Mouse (Mus musculus) megakaryocyte, embryonic 14.5 days (primary cell): ENCODE data around the gene Ephx1. TPM values are rescaled to one million over a fixed set of nuclear protein-coding genes. Genes with fewer than 3 reads are reported as not detected.
"Not testable (repeated sequence)": the region's sequence is repeated elsewhere in the genome, so short reads cannot be mapped to it uniquely, and the experiment has no call there.

Experiments used
- H3K27me3 ChIP-seq: replicated peaks from 2 replicates; pipeline ENCODE3; 2012; ENCODE audit warnings: inconsistent platforms
- H3K36me3 ChIP-seq: replicated peaks from 2 replicates; pipeline ENCODE3; 2012; ENCODE audit warnings: low read length, inconsistent platforms, mixed read lengths
- H3K4me1 ChIP-seq: 2 replicates; pipeline ENCODE4 v1.6.1; 2012; ENCODE audit warnings: inconsistent platforms
- H3K4me3 ChIP-seq: replicated peaks from 2 replicates; pipeline ENCODE3; 2012; ENCODE audit warnings: moderate library complexity, mild to moderate bottlenecking, inconsistent platforms
- H3K9me3 ChIP-seq: 2 replicates; pipeline ENCODE4 v1.6.1; 2012; ENCODE audit warnings: inconsistent platforms
- FLI1 ChIP-seq: IDR thresholded peaks from 2 replicates; pipeline ENCODE4 v1.6.1; 2012; ENCODE audit warnings: low read length, inconsistent platforms, mixed read lengths
- GATA1 ChIP-seq: IDR thresholded peaks from 3 replicates; pipeline ENCODE4 v1.6.1; 2012; ENCODE audit warnings: mixed read lengths, low read length, inconsistent platforms, borderline replicate concordance
- polyA plus RNA-seq: library from polyadenylated mRNA; stranded (reverse); fragments of >175 nt; gene quantifications from 2 replicates; pipeline ENCODE4 v1.2.3, GENCODE M21; 2012; ENCODE audit warnings: low replicate concordance; ENCODE audit not compliant: insufficient read depth

The Ephx1 gene
- polyA plus RNA-seq, 1 experiment = not detected

- Histone ChIP-seq H3K4me3 (peak overlapping the region; percentile 99), H3K27me3 (peaks cover 5% of the 10 kb centered on the region), H3K4me1 (peaks cover 56% of the 10 kb centered on the region), H3K36me3 (peaks cover 9% of the 10 kb centered on the region), H3K9me3 (no peaks in the 10 kb centered on the region)
- no peak for TF ChIP-seq FLI1
- no peak for TF ChIP-seq GATA1
Measured at GRCm38 (mm10) chr1:180941726-180942125, 79.0 kb downstream of the Ephx1 start.

GRCm38 (mm10) chr1:180940776-180941460, 79.8 kb downstream of the Ephx1 start:
- Histone ChIP-seq H3K4me1 (peaks cover 48% of the 10 kb centered on the region), H3K27me3 (peaks cover 11% of the 10 kb centered on the region), H3K4me3 (peak overlapping the region; percentile 99), H3K36me3 (peaks cover under 1% of the 10 kb centered on the region), H3K9me3 (no peaks in the 10 kb centered on the region)
- no peak for TF ChIP-seq FLI1

- H3K4me3 ChIP-seq, H3K9me3 ChIP-seq, H3K36me3 ChIP-seq: not testable (repeated sequence)
- peaks cover 31% of the 10 kb centered on the region for H3K4me1 ChIP-seq
- H3K27me3 ChIP-seq = peaks cover 32% of the 10 kb centered on the region
Measured at GRCm38 (mm10) chr1:180938781-180939180, 81.9 kb downstream of the Ephx1 start.

GRCm38 (mm10) chr1:180937631-180938030, 83.1 kb downstream of the Ephx1 start:
- not testable (repeated sequence) for H3K36me3 ChIP-seq, H3K9me3 ChIP-seq, H3K4me3 ChIP-seq
- Histone ChIP-seq H3K4me1 (peaks cover 20% of the 10 kb centered on the region), H3K27me3 (peaks cover 43% of the 10 kb centered on the region)

GRCm38 (mm10) chr1:180936610-180937398, 83.9 kb downstream of the Ephx1 start:
- Histone ChIP-seq H3K4me1 (peaks cover 17% of the 10 kb centered on the region), H3K27me3 (peaks cover 45% of the 10 kb centered on the region)
- H3K4me3 ChIP-seq, H3K36me3 ChIP-seq, H3K9me3 ChIP-seq: not testable (repeated sequence)

- Histone ChIP-seq H3K27me3 (peaks cover 57% of the 10 kb centered on the region), H3K36me3 (no peaks in the 10 kb centered on the region), H3K4me3 (no peak within 1 kb of the TSS), H3K9me3 (no peaks in the 10 kb centered on the region), H3K4me1 (peaks cover 5% of the 10 kb centered on the region; the same call in 1 of the 2 replicates)
- no peak for TF ChIP-seq FLI1
- no peak for TF ChIP-seq GATA1
Measured at GRCm38 (mm10) chr1:180934467-180935419, 86.0 kb downstream of the Ephx1 start, which contains the start of gene Lefty1. Lefty1 (plus strand) TSS chr1:180935022.

GRCm38 (mm10) chr1:180933659-180934058, 87.0 kb downstream of the Ephx1 start:
- H3K9me3 ChIP-seq = no peaks in the 10 kb centered on the region
- no peak overlapping the region for H3K4me3 ChIP-seq
- no peak for TF ChIP-seq GATA1
- TF ChIP-seq FLI1 = no peak
- H3K36me3 ChIP-seq = no peaks in the 10 kb centered on the region
- H3K4me1 ChIP-seq = peaks cover 5% of the 10 kb centered on the region; the same call in 1 of the 2 replicates
- H3K27me3 ChIP-seq = peaks cover 61% of the 10 kb centered on the region

GRCm38 (mm10) chr1:180931106-180931505, 89.6 kb downstream of the Ephx1 start:
- TF ChIP-seq GATA1 = no peak
- no peak for TF ChIP-seq FLI1
- Histone ChIP-seq H3K4me3 (no peak overlapping the region), H3K4me1 (peaks cover 5% of the 10 kb centered on the region; the same call in 1 of the 2 replicates), H3K36me3 (no peaks in the 10 kb centered on the region), H3K27me3 (peaks cover 71% of the 10 kb centered on the region), H3K9me3 (no peaks in the 10 kb centered on the region)

GRCm38 (mm10) chr1:180929599-180929998, 91.1 kb downstream of the Ephx1 start:
- no peaks in the 10 kb centered on the region for H3K9me3 ChIP-seq
- H3K36me3 ChIP-seq = no peaks in the 10 kb centered on the region
- no peak overlapping the region for H3K4me3 ChIP-seq
- peaks cover 67% of the 10 kb centered on the region for H3K27me3 ChIP-seq
- H3K4me1 ChIP-seq = no peaks in the 10 kb centered on the region; the same call in 1 of the 2 replicates
- TF ChIP-seq GATA1 (no peak), FLI1 (no peak)

GRCm38 (mm10) chr1:180926286-180926685, 94.4 kb downstream of the Ephx1 start:
- peaks cover 15% of the 10 kb centered on the region for H3K4me1 ChIP-seq
- H3K4me3 ChIP-seq = no peak overlapping the region
- TF ChIP-seq GATA1 (no peak), FLI1 (no peak)
- H3K27me3 ChIP-seq = peaks cover 54% of the 10 kb centered on the region
- H3K9me3 ChIP-seq = no peaks in the 10 kb centered on the region
- H3K36me3 ChIP-seq = no peaks in the 10 kb centered on the region

Other genes starting within 250 kb of the Ephx1 start
- gene H3f3a, start 207.0 kb downstream of the Ephx1 start, polyA plus RNA-seq = 752 and 2,061 TPM in 2 replicates
- 8.2 and 18.2 TPM in 2 replicates for gene Sde2, start 169.8 kb downstream of the Ephx1 start, polyA plus RNA-seq
- gene Lefty2, start 127.8 kb downstream of the Ephx1 start, polyA plus RNA-seq = not detected in 2 replicates
- 54.5 and 76.2 TPM in 2 replicates for gene Pycr2, start 116.6 kb downstream of the Ephx1 start, polyA plus RNA-seq
- gene Lefty1, start 85.9 kb downstream of the Ephx1 start, polyA plus RNA-seq = 0.83 TPM in 1 of 2 replicates, not detected in the other
- 1.5 and 6.7 TPM in 2 replicates for gene Tmem63a, start 78.6 kb downstream of the Ephx1 start, polyA plus RNA-seq
- not detected in 2 replicates for gene 9130409I23Rik, start 30.3 kb upstream of the Ephx1 start, polyA plus RNA-seq
- gene Nvl, start 123.3 kb upstream of the Ephx1 start, polyA plus RNA-seq = 2.5 and 4.2 TPM in 2 replicates
- gene Cnih4, start 123.8 kb upstream of the Ephx1 start, polyA plus RNA-seq = 2.6 and 17.4 TPM in 2 replicates
- gene Wdr26, start 191.1 kb upstream of the Ephx1 start, polyA plus RNA-seq = 11.4 and 14.3 TPM in 2 replicates